Mouse (Mus musculus) cerebellum, postnatal 14 days (tissue): ENCODE results near the gene Dhdh.

Experiments used
- DNase-seq, 2 experiments: peaks; one replicate each; pipeline ENCODE4 v3.0.0; 2021; ENCODE audit warnings: mixed read lengths in 2 of 2

Gene Dhdh

GRCm38 (mm10) chr7:45447325-45447990 is 41.1 kb downstream of the Dhdh start:
- DNase-seq: peak; percentile 56 to 71

DNA sequence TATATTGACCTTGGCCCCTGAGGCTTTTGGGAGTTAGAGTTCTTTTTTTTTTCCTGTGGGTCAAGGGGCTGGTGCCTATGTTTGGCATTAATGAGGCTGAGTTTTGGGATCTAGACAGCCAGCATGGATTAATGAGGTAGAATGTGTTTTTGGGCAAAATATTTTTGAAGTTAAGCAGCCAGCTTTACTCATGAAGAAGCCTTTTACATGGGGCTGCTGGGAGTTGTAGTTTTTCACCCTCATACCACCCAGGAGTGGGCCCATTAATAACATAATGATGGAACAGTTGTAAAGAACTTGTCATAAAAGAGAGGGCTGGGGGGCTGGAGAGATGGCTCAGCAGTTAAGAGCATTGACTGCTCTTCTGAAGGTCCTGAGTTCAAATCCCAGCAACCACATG is 42.0 kb downstream of the Dhdh start:
- no peak for DNase-seq

- no peak for DNase-seq
Measured at GRCm38 (mm10) chr7:45443526-45444420, 44.8 kb downstream of the Dhdh start.

DNA sequence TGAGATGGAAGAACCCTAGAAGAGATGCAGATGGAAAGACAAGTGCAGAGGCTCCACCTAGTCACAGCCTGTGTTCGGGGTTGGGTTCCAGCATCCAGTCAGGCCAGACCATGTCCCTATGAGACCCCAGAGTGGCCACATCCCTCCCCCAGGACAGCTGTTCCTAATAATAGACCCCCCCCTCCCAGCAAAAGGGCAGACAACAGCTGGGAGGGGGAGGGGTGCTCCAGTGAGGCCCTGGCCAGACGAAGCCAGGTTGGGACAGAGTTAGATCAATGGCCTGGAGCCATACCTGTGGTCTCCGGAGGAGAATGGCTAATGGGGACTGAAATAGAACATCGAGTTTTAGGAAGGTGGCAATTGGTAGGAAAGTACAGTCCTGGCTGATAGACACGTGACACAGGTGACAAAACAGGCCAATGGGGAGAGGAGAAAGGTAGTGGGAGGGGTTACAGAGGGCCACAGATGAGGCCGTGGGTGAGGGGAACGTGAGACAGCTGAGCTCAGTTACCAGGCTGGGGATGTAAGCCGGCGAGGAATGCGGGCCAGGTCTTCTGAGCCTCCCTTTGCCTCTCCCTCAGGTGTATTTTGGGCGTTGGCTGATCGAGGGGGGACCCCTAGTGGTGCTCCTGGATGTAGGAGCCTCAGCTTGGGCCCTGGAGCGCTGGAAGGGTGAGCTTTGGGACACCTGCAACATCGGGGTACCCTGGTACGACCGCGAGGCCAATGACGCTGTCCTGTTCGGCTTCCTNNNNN is 50.9 kb downstream of the Dhdh start, which contains the start of gene Ruvbl2:
Ruvbl2 (minus strand) TSS at position 576 of the 756 bp plus-strand sequence.
- DNase-seq: peak in 1 of 2 experiments; percentile 32

GRCm38 (mm10) chr7:45437046-45437445 is 51.6 kb downstream of the Dhdh start:
- DNase-seq: no peak

DNA sequence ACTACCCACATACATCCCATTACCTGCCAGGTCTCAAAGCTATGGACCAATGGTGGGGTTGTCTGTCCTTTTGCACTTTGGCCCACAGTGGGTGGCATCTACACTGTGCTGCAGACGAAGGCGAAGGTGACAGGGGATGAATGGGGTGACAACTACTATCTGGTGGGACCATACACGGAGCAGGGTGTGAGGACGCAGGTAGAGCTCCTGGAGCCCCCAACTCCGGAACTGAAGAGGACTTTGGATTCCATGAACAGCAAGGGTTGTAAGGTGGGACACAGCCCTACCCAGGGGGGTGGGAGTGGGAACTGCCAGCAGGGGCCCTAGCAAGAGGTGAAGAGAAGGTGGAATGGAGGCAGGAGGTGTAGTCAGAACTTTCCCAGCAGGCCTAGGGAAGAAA is 52.2 kb downstream of the Dhdh start:
- DNase-seq: no peak

DNA sequence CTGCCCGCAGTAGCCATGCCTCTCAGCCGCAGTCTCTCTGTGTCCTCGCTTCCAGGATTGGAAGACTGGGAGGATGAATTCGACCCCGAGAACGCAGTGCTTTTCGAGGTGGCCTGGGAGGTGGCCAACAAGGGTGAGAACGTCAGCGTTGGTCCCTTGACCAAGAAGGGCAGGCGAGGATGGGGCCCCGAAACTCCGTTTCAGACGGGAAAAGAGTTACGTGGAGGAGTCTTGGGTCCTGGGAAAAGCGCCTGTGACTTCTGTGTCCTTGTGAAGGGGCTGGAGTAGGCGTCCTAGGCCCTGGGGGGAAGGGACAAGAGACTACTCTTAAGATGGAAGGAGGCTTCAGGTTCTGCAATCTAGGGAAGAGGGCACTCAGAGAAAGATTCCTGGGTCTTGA is 53.6 kb downstream of the Dhdh start:
- DNase-seq: no peak

DNA sequence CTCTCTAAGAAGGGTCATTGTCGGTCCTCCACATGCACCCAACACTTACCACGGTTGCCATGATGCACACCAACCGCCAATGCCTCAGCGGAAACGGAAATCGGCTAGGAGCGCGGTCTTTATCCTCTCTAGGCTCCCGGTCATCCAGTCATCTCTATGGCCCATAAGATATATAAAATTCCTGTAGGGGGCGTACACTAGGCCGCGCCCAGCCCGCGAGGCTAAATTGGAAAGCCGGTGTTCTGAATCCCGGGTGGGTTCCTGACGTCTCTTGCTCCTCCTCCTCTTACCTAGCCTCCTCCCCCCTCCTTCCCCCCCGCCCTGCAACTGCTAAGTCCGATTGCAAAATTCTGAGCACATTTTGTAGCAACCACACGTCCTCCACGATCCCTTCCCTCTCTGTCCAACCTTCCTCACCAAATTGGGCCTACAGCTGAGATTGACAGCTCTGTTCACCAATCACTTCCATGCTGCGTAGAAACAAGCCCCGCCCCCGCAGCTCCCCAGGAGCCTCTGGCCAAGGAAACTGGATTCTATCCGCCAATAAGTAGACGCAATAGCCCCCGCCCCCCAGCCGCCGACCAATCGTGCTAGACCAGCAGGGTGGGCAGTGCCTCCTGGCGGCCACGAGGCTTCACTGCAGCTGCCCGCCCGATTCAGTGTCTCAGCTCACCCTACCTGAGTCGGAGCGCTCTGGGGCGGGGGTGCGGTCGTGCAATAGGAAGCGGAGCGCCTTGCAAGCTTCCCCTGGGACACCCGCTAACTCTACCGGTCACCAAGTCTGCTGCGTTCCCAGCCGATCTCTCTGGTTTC is 54.2 kb downstream of the Dhdh start, which contains the start of gene Gys1:
Gys1 (plus strand) TSS at position 642 of the 813 bp plus-strand sequence.
- peak; percentile 100 for DNase-seq

GRCm38 (mm10) chr7:45433835-45434202 is 54.8 kb downstream of the Dhdh start:
- no peak for DNase-seq

GRCm38 (mm10) chr7:45426556-45426955 is 62.0 kb downstream of the Dhdh start:
- no peak for DNase-seq

DNA sequence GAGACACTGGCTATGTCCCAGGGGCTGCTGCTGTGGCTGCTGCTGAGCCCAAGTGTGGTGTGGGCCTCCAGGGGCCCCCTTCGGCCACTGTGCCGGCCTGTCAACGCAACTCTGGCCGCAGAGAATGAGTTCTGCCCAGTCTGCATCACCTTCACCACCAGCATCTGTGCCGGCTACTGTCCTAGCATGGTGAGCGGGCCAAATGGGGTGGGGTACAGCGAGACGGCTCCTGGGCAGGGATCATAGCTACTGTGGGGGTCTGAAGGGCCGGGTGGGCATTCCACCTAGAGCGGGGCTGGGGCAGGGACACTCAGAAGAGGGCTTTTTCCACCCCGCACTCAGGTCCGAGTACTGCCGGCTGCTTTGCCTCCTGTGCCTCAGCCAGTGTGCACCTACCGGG is 67.4 kb downstream of the Dhdh start:
- no peak for DNase-seq
